Mouse (Mus musculus): Measurements from ENCODE around the gene Eya2. TPM values are rescaled to one million over a fixed set of nuclear protein-coding genes. Genes with fewer than 3 reads are reported as not detected.

The Eya2 gene
- polyA plus RNA-seq, 1 experiment from 2014 or later = 15.5 TPM

DNA sequence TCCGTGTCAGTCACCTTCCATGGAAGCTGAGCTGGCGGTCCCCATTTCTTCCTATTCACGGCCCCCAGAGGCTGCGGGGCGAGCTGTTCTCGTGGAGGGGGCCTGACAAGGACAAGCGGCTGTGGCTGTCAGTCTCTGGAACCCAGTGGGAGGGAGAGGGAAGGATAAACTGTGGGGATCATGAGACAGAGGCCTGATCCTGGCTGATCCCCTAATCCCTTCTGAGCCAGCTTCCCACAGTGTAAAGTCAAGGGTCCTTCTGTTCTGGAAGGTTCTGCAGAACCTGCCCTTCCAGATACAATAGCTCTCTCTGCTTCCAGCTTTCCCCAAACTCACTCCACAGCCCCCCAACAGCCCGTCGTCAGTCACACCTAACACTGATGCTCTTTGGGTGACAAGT lies 40.8 kb upstream of the Eya2 start:
- no peak for TF ChIP-seq CTCF (IDR thresholded peaks at IDR 0.05; ENCODE audit: low read depth)
- Histone ChIP-seq H3K4me2 (replicated peaks; ENCODE audit: low read depth) (no peak overlapping the region), H3K9me3 (ENCODE audit: control insufficient read depth, low read length) (no peaks in the 10 kb centered on the region), H3K4me3 (ENCODE audit: low read depth, low read length) (no peak overlapping the region), H3K36me3 (ENCODE audit: control insufficient read depth, insufficient read depth, low read length) (no peaks in the 10 kb centered on the region), H3K27me3 (ENCODE audit: control insufficient read depth, insufficient read depth, low read length) (no peaks in the 10 kb centered on the region), H3K9ac (ENCODE audit: low read length) (no peak overlapping the region), H3K4me1 (replicated peaks; ENCODE audit: control insufficient read depth, insufficient read depth) (no peaks in the 10 kb centered on the region), H3K27ac (replicated peaks) (no peak overlapping the region)
- ATAC-seq (ENCODE audit: low FRiP score, low TSS enrichment) = no peak
- WGBS = 80% methylated on average over 9 of the region's 9 CpGs
- no peak for DNase-seq (ENCODE audit: low spot score)

DNA sequence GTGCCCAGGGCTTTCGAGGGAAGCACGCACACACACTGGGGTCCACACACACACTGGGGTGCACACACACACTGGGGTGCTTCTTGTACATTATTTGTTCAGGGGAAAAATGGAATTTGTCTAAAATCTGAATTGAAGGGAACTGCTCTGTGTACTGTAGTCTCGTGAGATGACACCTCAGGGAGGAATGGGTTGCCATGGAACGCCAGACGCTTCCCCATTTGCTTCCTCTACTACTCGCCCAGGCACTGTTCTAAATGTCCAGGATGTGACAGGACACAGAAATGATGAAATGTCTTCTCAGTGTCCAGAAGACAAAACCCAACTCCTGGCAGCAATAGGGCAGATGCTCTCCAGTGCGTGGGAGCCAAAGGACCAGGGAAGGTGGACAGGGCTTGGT lies 37.6 kb upstream of the Eya2 start:
- ATAC-seq (ENCODE audit: low FRiP score, low TSS enrichment) = no peak
- H3K9ac ChIP-seq (ENCODE audit: low read length) = no peak overlapping the region
- H3K9me3 ChIP-seq (ENCODE audit: control insufficient read depth, low read length) = no peaks in the 10 kb centered on the region
- no peaks in the 10 kb centered on the region for H3K27me3 ChIP-seq (ENCODE audit: control insufficient read depth, insufficient read depth, low read length)
- no peak for DNase-seq (ENCODE audit: low spot score)
- WGBS = 84% methylated on average over 7 of the region's 7 CpGs
- no peaks in the 10 kb centered on the region for H3K36me3 ChIP-seq (ENCODE audit: control insufficient read depth, insufficient read depth, low read length)
- no peak overlapping the region for H3K4me2 ChIP-seq (replicated peaks; ENCODE audit: low read depth)
- no peaks in the 10 kb centered on the region for H3K4me1 ChIP-seq (replicated peaks; ENCODE audit: control insufficient read depth, insufficient read depth)
- H3K4me3 ChIP-seq (ENCODE audit: low read depth, low read length) = no peak overlapping the region
- H3K27ac ChIP-seq (replicated peaks) = no peak overlapping the region
- TF ChIP-seq EP300 (optimal IDR thresholded peaks at IDR 0.05) (no peak), CTCF (IDR thresholded peaks at IDR 0.05; ENCODE audit: low read depth) (no peak)

- no peaks in the 10 kb centered on the region for H3K9me3 ChIP-seq (ENCODE audit: control insufficient read depth, low read length)
- no peak overlapping the region for H3K27ac ChIP-seq (replicated peaks)
- DNase-seq (ENCODE audit: low spot score) (no peak), ATAC-seq (ENCODE audit: low FRiP score, low TSS enrichment) (no peak)
- no peaks in the 10 kb centered on the region for H3K27me3 ChIP-seq (ENCODE audit: control insufficient read depth, insufficient read depth, low read length)
- no peak overlapping the region for H3K4me2 ChIP-seq (replicated peaks; ENCODE audit: low read depth)
- H3K36me3 ChIP-seq (ENCODE audit: control insufficient read depth, insufficient read depth, low read length) = no peaks in the 10 kb centered on the region
- WGBS = 41% methylated on average over 11 of the region's 11 CpGs
- no peak overlapping the region for H3K4me3 ChIP-seq (ENCODE audit: low read depth, low read length)
- TF ChIP-seq EP300 (optimal IDR thresholded peaks at IDR 0.05) (no peak), CTCF (IDR thresholded peaks at IDR 0.05; ENCODE audit: low read depth) (no peak)
- H3K4me1 ChIP-seq (replicated peaks; ENCODE audit: control insufficient read depth, insufficient read depth) = no peaks in the 10 kb centered on the region
- H3K9ac ChIP-seq (ENCODE audit: low read length) = no peak overlapping the region
Measured at GRCm38 (mm10) chr2:165558916-165559315, 35.9 kb upstream of the Eya2 start.

DNA sequence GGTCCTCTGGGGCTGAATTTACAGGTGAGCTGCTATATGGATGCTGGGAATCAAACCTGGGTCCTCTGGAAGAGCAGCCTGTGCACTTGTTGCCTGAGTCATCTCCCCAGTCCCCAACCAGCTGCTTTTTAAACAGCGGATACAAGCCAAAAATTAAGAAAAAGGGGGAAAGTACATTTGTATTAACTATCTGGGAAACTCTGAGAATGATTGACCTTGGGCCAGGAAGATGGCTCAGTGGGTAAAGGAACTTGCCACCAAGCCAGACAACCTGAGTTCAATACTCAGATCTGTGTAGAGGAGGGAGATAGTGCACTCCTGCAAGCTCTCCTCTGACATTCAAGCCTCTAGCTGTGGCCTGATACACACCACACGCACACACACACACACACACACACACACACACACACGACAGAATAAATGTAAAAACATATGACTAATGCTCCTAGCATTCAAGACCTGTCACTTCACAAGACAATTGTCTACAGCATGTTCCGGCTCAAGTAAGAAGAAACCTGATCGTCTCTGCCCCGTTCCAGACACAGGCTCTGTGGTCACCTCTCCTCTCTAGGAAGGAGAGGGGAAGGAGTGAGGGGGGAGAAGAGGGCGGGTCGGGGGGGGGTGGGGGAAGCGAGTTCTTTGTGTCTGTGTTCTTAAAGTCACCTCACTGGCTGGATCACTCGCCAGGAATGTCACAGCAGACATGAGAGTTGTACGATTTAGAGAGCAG lies 35.2 kb upstream of the Eya2 start:
- WGBS = 24% methylated on average over 11 of the region's 11 CpGs
- no peak overlapping the region for H3K27ac ChIP-seq (replicated peaks)
- no peaks in the 10 kb centered on the region for H3K4me1 ChIP-seq (replicated peaks; ENCODE audit: control insufficient read depth, insufficient read depth)
- H3K4me3 ChIP-seq (ENCODE audit: low read depth, low read length) = no peak overlapping the region
- no peak for ATAC-seq (ENCODE audit: low FRiP score, low TSS enrichment)
- no peaks in the 10 kb centered on the region for H3K27me3 ChIP-seq (ENCODE audit: control insufficient read depth, insufficient read depth, low read length)
- H3K9ac ChIP-seq (ENCODE audit: low read length) = no peak overlapping the region
- no peaks in the 10 kb centered on the region for H3K36me3 ChIP-seq (ENCODE audit: control insufficient read depth, insufficient read depth, low read length)
- TF ChIP-seq EP300 (optimal IDR thresholded peaks at IDR 0.05) (no peak), CTCF (IDR thresholded peaks at IDR 0.05; ENCODE audit: low read depth) (no peak)
- H3K4me2 ChIP-seq (replicated peaks; ENCODE audit: low read depth) = no peak overlapping the region
- DNase-seq (ENCODE audit: low spot score) = no peak
- H3K9me3 ChIP-seq (ENCODE audit: control insufficient read depth, low read length) = no peaks in the 10 kb centered on the region

DNA sequence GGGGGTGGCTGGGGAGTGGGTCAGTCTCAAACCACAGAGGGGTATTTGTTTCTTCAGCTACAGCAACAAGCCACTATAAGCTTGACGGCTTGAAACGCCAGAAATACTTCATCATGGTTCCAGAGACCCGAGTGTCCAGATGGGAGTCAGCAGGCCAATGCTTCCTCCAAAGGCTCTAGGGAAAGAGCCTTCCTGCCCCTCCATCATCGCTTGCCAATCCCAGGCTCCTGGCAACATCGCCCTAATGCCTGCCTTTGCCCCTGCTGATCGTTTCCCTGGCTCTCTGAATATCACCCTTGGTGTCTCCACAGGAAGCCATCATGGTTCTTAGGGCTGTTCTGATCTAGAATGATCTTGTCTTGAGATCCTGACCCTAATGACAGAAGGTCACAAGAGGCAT lies 33.0 kb upstream of the Eya2 start:
- H3K27ac ChIP-seq (replicated peaks) = no peak overlapping the region
- no peak for DNase-seq (ENCODE audit: low spot score)
- H3K9ac ChIP-seq (ENCODE audit: low read length) = no peak overlapping the region
- ATAC-seq (ENCODE audit: low FRiP score, low TSS enrichment) = no peak
- TF ChIP-seq CTCF (IDR thresholded peaks at IDR 0.05; ENCODE audit: low read depth) = no peak
- no peak for TF ChIP-seq EP300 (optimal IDR thresholded peaks at IDR 0.05)
- no peak overlapping the region for H3K4me2 ChIP-seq (replicated peaks; ENCODE audit: low read depth)
- H3K4me1 ChIP-seq (replicated peaks; ENCODE audit: control insufficient read depth, insufficient read depth) = no peaks in the 10 kb centered on the region
- 81% methylated on average over 6 of the region's 6 CpGs for WGBS
- H3K27me3 ChIP-seq (ENCODE audit: control insufficient read depth, insufficient read depth, low read length) = no peaks in the 10 kb centered on the region
- no peaks in the 10 kb centered on the region for H3K9me3 ChIP-seq (ENCODE audit: control insufficient read depth, low read length)
- H3K4me3 ChIP-seq (ENCODE audit: low read depth, low read length) = no peak overlapping the region
- H3K36me3 ChIP-seq (ENCODE audit: control insufficient read depth, insufficient read depth, low read length) = no peaks in the 10 kb centered on the region

DNA sequence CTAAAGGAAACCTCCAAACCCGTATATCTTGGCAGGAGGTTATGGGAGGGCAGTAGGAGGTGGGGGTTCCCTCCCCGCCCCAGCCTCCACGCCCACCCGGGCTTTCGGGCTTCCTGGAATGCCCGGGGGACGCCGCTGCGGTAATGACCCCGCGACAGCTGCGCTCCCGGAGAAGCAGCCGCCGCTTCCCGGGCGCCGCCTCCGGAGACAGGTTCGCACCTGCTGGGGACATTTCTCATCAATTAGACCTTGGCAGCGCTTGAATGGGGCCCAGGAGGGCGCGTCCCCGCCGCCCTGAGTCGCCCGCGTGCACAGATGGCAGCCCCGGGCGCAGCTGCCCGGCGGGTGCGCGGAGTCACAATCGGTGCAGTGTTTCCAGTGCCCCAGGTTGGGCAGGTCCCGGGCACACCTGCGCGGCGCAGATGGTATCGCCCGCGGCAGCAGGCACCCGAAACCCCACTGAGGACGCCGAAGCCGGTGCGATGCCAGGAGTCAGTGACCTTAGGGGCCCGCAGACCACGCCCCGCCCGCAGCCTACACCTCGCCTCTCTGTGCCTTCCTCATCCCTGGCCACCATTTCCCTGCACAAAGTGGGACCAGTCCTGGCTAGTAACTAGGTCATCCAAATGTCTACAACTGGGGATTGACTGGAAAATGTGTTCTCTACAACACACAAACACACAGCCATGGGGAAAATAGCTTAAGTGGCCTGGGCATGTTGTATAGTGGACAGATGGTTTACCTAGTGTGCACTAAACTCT lies 31.4 kb upstream of the Eya2 start:
- H3K4me3 ChIP-seq (ENCODE audit: low read depth, low read length) = peak overlapping the region; percentile 33
- DNase-seq (ENCODE audit: low spot score) (peak; percentile 76), ATAC-seq (ENCODE audit: low FRiP score, low TSS enrichment) (peak; percentile 83)
- no peaks in the 10 kb centered on the region for H3K9me3 ChIP-seq (ENCODE audit: control insufficient read depth, low read length)
- H3K9ac ChIP-seq (ENCODE audit: low read length) = peak overlapping the region; percentile 38; the same call in 1 of the 2 replicates
- H3K36me3 ChIP-seq (ENCODE audit: control insufficient read depth, insufficient read depth, low read length) = no peaks in the 10 kb centered on the region
- 3% methylated on average over 52 of the region's 52 CpGs for WGBS
- TF ChIP-seq CTCF (IDR thresholded peaks at IDR 0.05; ENCODE audit: low read depth) (no peak), EP300 (optimal IDR thresholded peaks at IDR 0.05) (peak; percentile 46)
- peak overlapping the region; percentile 8; the same call in 1 of the 2 replicates for H3K27ac ChIP-seq (replicated peaks)
- no peaks in the 10 kb centered on the region for H3K4me1 ChIP-seq (replicated peaks; ENCODE audit: control insufficient read depth, insufficient read depth)
- H3K27me3 ChIP-seq (ENCODE audit: control insufficient read depth, insufficient read depth, low read length) = no peaks in the 10 kb centered on the region
- peak overlapping the region; percentile 63 for H3K4me2 ChIP-seq (replicated peaks; ENCODE audit: low read depth)
